Mouse (Mus musculus) myocyte (in vitro differentiated cells): ENCODE measurements at regions not wholly inside any gene's neighbourhood (a gene's known extent, or its start where the extent isn't known, plus 50 kb on each side); places are given as distances from the start of the nearest gene placed in this dataset.

Source experiments
- H3K27me3 ChIP-seq: one replicate; pipeline ENCODE4 v1.6.1; 2011; ENCODE audit not compliant: control insufficient read depth, insufficient read depth, insufficient read length
- H3K36me3 ChIP-seq: one replicate; pipeline ENCODE4 v1.6.1; 2011; ENCODE audit not compliant: control insufficient read depth, insufficient read depth
- H3K4me2 ChIP-seq: one replicate; pipeline ENCODE4 v1.6.1; 2011; ENCODE audit warnings: low read depth, control low read depth
- H3K4me3 ChIP-seq: one replicate; pipeline ENCODE4 v1.5.1; 2011; ENCODE audit warnings: mild to moderate bottlenecking, control low read depth, moderate library complexity
- H3K79me2 ChIP-seq: one replicate; pipeline ENCODE4 v1.6.1; 2011; ENCODE audit not compliant: control insufficient read depth, insufficient read depth
- H3ac ChIP-seq: one replicate; pipeline ENCODE4 v1.6.1; 2011; ENCODE audit not compliant: control insufficient read depth, insufficient read length
- CEBPB ChIP-seq: IDR thresholded peaks from 2 replicates; pipeline ENCODE4 v1.6.1; 2011; ENCODE audit warnings: mild to moderate bottlenecking, moderate library complexity; ENCODE audit not compliant: poor library complexity, insufficient read depth, severe bottlenecking
- E2F4 ChIP-seq: IDR thresholded peaks from one replicate; pipeline ENCODE4 v1.6.1; 2011; ENCODE audit warnings: mild to moderate bottlenecking, control low read depth, moderate library complexity; ENCODE audit not compliant: insufficient read depth
- MAX ChIP-seq: IDR thresholded peaks from one replicate; pipeline ENCODE4 v1.6.1; 2011; ENCODE audit warnings: low read depth, mild to moderate bottlenecking, control low read depth
- MYOD1 ChIP-seq, 3 experiments: IDR thresholded peaks; one replicate each; pipeline ENCODE4 v1.6.1; 2011; ENCODE audit warnings: control low read depth in 2 of 3, low read depth in 2 of 3, mild to moderate bottlenecking in 2 of 3, moderate library complexity in 1 of 3; ENCODE audit not compliant: insufficient read length in 2 of 3, control insufficient read depth in 1 of 3
- MYOG ChIP-seq, 3 experiments: IDR thresholded peaks; one replicate each; pipeline ENCODE4 v1.6.1; 2011; ENCODE audit warnings: control low read depth in 2 of 3, low read depth in 2 of 3, mild to moderate bottlenecking in 2 of 3; ENCODE audit not compliant: insufficient read length in 2 of 3, control insufficient read depth in 1 of 3, insufficient read depth in 1 of 3
- POLR2A ChIP-seq: IDR thresholded peaks from one replicate; pipeline ENCODE4 v1.6.1; 2011; ENCODE audit warnings: low read depth, mild to moderate bottlenecking, control low read depth, moderate library complexity; ENCODE audit not compliant: insufficient read length
- POLR2AphosphoS2 ChIP-seq: IDR thresholded peaks from one replicate; pipeline ENCODE4 v1.6.1; 2011; ENCODE audit warnings: low read depth, control low read depth; ENCODE audit not compliant: insufficient read length
- REST ChIP-seq: IDR thresholded peaks from one replicate; pipeline ENCODE4 v1.6.1; 2011; ENCODE audit warnings: mild to moderate bottlenecking, control low read depth, moderate library complexity; ENCODE audit not compliant: insufficient read depth, insufficient read length
- SRF ChIP-seq: IDR thresholded peaks from one replicate; pipeline ENCODE4 v1.6.1; 2011; ENCODE audit warnings: low read depth; ENCODE audit not compliant: control insufficient read depth, insufficient read length
- TCF12 ChIP-seq: IDR thresholded peaks from one replicate; pipeline ENCODE4 v1.6.1; 2011; ENCODE audit warnings: mild to moderate bottlenecking, control low read depth; ENCODE audit not compliant: poor library complexity, insufficient read depth, severe bottlenecking
- TCF3 ChIP-seq: IDR thresholded peaks from one replicate; pipeline ENCODE4 v1.6.1; 2011; ENCODE audit warnings: low read depth, control low read depth; ENCODE audit not compliant: insufficient read length
- USF1 ChIP-seq: IDR thresholded peaks from one replicate; pipeline ENCODE4 v1.6.1; 2011; ENCODE audit warnings: low read depth, mild to moderate bottlenecking, control low read depth, moderate library complexity

DNA sequence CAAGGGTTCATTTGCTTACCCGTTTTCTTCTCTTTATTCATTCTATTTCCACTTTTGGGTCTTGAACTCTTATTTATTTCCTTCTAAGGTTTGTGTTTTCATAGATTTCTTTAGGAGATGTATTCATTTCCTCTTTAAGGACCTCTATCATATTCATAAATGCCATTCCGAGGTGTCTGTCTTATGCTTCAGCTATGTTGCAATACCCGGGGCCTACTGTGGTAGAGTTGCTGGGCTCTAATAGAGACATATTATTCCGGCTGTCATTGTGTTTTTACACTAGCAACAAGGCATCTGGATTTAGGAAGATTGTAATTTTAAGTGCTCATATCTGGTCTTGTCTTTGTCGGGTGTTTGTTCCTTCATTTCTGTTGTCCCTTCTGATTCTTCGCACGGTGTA lies 249.5 kb downstream of the Lmo4 start:
- no peaks in the 10 kb centered on the region for H3K79me2 ChIP-seq
- TF ChIP-seq POLR2AphosphoS2 = no peak
- no peak for TF ChIP-seq MAX
- TF ChIP-seq TCF3 = no peak
- TF ChIP-seq USF1 = no peak
- no peak for TF ChIP-seq MYOG (IDR thresholded peaks at IDR 0.05; ENCODE audit: control insufficient read depth in 1 of 3, insufficient read depth in 1 of 3, insufficient read length in 2 of 3, low read depth in 2 of 3)
- no peak for TF ChIP-seq MYOD1 (IDR thresholded peaks at IDR 0.05; ENCODE audit: control insufficient read depth in 1 of 3, insufficient read length in 2 of 3, low read depth in 2 of 3)
- no peak for TF ChIP-seq SRF
- no peak overlapping the region for H3K4me2 ChIP-seq
- H3ac ChIP-seq = no peak overlapping the region
- H3K27me3 ChIP-seq = no peaks in the 10 kb centered on the region
- H3K4me3 ChIP-seq = no peak overlapping the region
- no peaks in the 10 kb centered on the region for H3K36me3 ChIP-seq

DNA sequence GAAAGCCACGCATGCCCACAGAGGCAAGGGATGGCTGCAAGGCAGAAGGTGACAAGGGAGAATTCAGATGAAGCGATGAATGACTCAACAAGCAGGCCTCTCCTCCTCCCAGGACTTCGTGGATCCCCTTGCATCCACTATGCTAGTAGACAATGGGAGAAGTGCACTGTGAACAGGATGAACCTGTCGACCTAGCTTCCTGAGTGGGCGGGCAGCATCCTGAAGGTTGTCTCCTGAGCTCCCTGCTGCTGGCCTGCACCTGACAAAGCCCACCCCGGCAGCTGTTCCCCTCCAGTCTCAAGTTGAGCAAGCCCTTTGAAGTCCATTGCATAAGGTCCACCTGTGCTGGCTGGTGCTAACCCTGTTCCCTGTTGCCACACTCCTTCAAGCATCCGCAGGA lies 250.2 kb downstream of the Lmo4 start:
- Histone ChIP-seq H3K27me3 (no peaks in the 10 kb centered on the region), H3K79me2 (no peaks in the 10 kb centered on the region), H3ac (no peak overlapping the region), H3K4me3 (no peak overlapping the region), H3K36me3 (no peaks in the 10 kb centered on the region), H3K4me2 (no peak overlapping the region)
- TF ChIP-seq POLR2AphosphoS2 (no peak), SRF (no peak), TCF12 (no peak), POLR2A (no peak), REST (no peak), MYOG (IDR thresholded peaks at IDR 0.05; ENCODE audit: control insufficient read depth in 1 of 3, insufficient read depth in 1 of 3, insufficient read length in 2 of 3, low read depth in 2 of 3) (no peak), MAX (no peak), TCF3 (no peak), E2F4 (no peak), USF1 (no peak), MYOD1 (IDR thresholded peaks at IDR 0.05; ENCODE audit: control insufficient read depth in 1 of 3, insufficient read length in 2 of 3, low read depth in 2 of 3) (no peak), CEBPB (no peak)

DNA sequence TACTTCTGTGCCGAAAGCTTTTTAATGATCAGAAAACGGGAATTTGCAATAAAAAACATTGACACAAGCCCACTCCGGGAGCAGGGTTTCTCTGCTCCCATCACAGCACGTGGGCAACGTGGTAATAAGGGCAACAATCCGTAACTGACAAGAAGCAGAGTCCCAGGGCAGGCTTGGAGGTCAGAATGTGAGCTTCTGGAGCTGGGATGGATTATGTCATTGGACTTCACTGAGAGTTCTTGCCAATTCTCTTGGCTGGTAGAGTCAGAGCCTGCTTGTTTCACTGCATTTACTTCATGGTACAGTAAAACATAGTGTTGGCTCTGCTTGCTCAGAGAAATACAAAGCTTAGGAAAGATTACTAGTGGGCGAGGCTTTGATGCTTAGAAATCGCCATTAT lies 252.7 kb downstream of the Lmo4 start:
- H3K79me2 ChIP-seq = no peaks in the 10 kb centered on the region
- no peak overlapping the region for H3K4me3 ChIP-seq
- TF ChIP-seq MAX (no peak), MYOD1 (IDR thresholded peaks at IDR 0.05; ENCODE audit: control insufficient read depth in 1 of 3, insufficient read length in 2 of 3, low read depth in 2 of 3) (no peak), SRF (no peak), CEBPB (no peak), REST (no peak), POLR2A (no peak), TCF12 (no peak), E2F4 (no peak), POLR2AphosphoS2 (no peak), USF1 (no peak)
- no peaks in the 10 kb centered on the region for H3K36me3 ChIP-seq
- H3ac ChIP-seq = no peak overlapping the region
- no peaks in the 10 kb centered on the region for H3K27me3 ChIP-seq
- no peak overlapping the region for H3K4me2 ChIP-seq

DNA sequence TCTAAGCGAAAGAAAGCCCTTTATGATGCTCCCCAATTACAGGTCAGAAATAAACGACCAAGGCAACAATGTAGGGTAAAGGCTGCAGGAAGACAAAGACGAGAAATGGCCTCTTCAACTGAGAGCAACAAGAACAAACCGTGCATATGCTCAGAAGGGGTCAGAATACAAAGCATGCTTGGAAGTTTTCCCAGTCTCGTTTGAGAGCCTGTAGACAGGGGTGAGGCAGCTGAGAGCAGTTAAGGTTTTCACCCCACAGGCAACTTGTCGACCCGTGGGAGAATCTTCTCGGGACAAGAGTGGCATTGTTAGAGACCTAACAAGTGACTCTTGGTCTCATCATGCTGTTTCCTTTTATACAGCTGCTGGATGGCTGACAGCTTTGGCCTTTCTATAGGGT lies 255.4 kb downstream of the Lmo4 start:
- H3K79me2 ChIP-seq = no peaks in the 10 kb centered on the region
- no peak for TF ChIP-seq SRF
- no peaks in the 10 kb centered on the region for H3K27me3 ChIP-seq
- no peak overlapping the region for H3K4me3 ChIP-seq
- no peak overlapping the region for H3ac ChIP-seq
- no peaks in the 10 kb centered on the region for H3K36me3 ChIP-seq
- no peak overlapping the region for H3K4me2 ChIP-seq

DNA sequence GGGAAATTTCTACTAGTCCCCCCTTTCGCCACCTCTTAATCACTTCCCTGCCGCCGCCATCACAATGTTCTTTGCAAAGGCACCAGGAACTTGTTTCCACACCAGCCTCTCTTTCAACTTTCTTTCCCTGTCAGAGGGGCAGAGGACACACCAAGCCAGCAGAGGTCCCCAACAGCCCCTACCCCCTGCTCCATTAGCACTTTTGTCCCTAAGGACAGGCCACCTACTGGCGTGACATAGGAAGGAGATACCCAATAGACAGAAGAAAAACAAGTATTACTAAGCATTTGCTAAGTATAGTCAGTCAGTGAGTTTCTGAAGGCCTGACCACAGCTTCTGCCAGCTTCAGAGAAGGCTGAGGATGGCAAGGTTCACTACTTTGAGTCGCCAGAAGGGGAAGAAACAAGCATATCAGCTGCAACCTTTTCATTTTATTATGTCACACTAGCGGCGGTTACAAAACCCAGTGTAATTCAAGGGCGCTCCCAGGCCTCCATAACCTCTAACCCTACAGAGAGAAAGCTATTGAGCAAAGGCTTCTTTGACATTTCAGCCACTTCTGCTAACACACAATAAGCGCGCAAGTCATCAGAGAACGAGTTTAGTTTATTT lies 255.9 kb downstream of the Lmo4 start:
- no peak overlapping the region for H3K4me2 ChIP-seq

More for the DNA sequence above, 255.9 kb downstream of the Lmo4 start:
- TF ChIP-seq E2F4 (no peak), REST (no peak), MYOG (IDR thresholded peaks at IDR 0.05; ENCODE audit: control insufficient read depth in 1 of 3, insufficient read depth in 1 of 3, insufficient read length in 2 of 3, low read depth in 2 of 3) (no peak), USF1 (no peak), TCF12 (no peak), POLR2A (no peak), TCF3 (no peak), MYOD1 (IDR thresholded peaks at IDR 0.05; ENCODE audit: control insufficient read depth in 1 of 3, insufficient read length in 2 of 3, low read depth in 2 of 3) (no peak), POLR2AphosphoS2 (no peak), MAX (no peak), CEBPB (no peak), SRF (no peak)
- Histone ChIP-seq H3K27me3 (no peaks in the 10 kb centered on the region), H3K79me2 (no peaks in the 10 kb centered on the region), H3K4me3 (no peak overlapping the region), H3K36me3 (no peaks in the 10 kb centered on the region), H3ac (no peak overlapping the region)
